Mouse (Mus musculus): Measurements from ENCODE around the gene Arhgap32. TPM values are rescaled to one million over a fixed set of nuclear protein-coding genes. Genes with fewer than 3 reads are reported as not detected.

The Arhgap32 gene
- polyA plus RNA-seq, 1 experiment = 1.5 TPM

DNA sequence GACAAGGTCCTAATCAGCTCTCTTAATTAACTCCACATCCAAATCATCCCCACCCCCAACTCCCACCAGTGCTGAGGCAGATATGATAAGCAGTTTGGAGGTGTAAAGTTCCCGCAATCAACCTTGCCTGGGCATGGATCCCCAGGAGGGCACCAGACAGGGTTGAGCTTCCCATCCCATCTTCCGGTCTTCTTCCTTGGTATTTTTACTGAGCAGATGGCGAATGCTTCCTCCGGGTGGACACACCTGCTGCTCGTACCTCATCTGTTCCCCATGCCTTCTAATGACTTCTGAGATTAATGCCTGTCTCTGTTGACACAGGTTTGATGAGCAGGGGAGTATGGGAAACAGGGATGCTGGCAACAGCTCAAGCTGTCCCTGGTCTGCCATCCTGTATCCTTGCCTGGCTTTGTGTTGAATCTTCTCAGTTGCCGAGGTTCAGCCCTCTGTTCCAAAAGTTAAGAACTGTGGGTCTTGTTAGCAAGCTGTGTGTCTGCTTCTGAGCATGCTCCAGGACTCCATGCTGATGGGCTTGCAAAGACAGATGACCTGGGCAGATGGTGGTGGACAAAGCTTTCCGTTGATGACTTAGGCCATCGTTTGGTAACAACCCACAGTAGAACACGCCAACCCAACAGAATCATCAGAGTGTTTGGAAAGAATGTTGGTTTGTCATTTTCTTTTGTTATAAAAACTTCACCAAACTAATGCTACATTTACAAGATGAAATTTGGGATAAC lies 179.3 kb downstream of the Arhgap32 start:
- DNase-seq (ENCODE audit: low read depth in 1 of 2, low spot score in 2 of 2) = no peak
- TF ChIP-seq POLR2A (IDR thresholded peaks at IDR 0.05; ENCODE audit: low read depth, low read length) (no peak), CTCF (IDR thresholded peaks at IDR 0.05; ENCODE audit: extremely low read depth, insufficient read depth, insufficient read length, insufficient replicate concordance) (no peak)
- H3K36me3 ChIP-seq (ENCODE audit: control insufficient read depth, insufficient read depth, low read length) = no peaks in the 10 kb centered on the region
- H3K4me1 ChIP-seq (ENCODE audit: control insufficient read depth, insufficient read depth, insufficient read length) = no peaks in the 10 kb centered on the region
- WGBS = 91% methylated on average over 9 of the region's 9 CpGs
- no peak overlapping the region for H3K27ac ChIP-seq (ENCODE audit: insufficient read depth, low read length)
- H3K4me3 ChIP-seq (ENCODE audit: extremely low read depth, insufficient read depth, insufficient read length) = no peak overlapping the region
- no peaks in the 10 kb centered on the region; the same call in 1 of the 2 replicates for H3K27me3 ChIP-seq (ENCODE audit: control insufficient read depth, insufficient read depth, low read length)

- no peaks in the 10 kb centered on the region for H3K27me3 ChIP-seq (ENCODE audit: control insufficient read depth, insufficient read depth, low read length)
- 90% methylated on average over 13 of the region's 13 CpGs for WGBS
- no peaks in the 10 kb centered on the region for H3K4me1 ChIP-seq (ENCODE audit: control insufficient read depth, insufficient read depth, insufficient read length)
- TF ChIP-seq CTCF (IDR thresholded peaks at IDR 0.05; ENCODE audit: extremely low read depth, insufficient read depth, insufficient read length, insufficient replicate concordance) (no peak), POLR2A (IDR thresholded peaks at IDR 0.05; ENCODE audit: low read depth, low read length) (no peak)
- no peak overlapping the region for H3K4me3 ChIP-seq (ENCODE audit: extremely low read depth, insufficient read depth, insufficient read length)
- no peaks in the 10 kb centered on the region for H3K36me3 ChIP-seq (ENCODE audit: control insufficient read depth, insufficient read depth, low read length)
- H3K27ac ChIP-seq (ENCODE audit: insufficient read depth, low read length) = no peak overlapping the region
- DNase-seq (ENCODE audit: low read depth in 1 of 2, low spot score in 2 of 2) = no peak
These were observed 186.7 kb downstream of the Arhgap32 start for GRCm38 (mm10) chr9:32302501-32303150.

DNA sequence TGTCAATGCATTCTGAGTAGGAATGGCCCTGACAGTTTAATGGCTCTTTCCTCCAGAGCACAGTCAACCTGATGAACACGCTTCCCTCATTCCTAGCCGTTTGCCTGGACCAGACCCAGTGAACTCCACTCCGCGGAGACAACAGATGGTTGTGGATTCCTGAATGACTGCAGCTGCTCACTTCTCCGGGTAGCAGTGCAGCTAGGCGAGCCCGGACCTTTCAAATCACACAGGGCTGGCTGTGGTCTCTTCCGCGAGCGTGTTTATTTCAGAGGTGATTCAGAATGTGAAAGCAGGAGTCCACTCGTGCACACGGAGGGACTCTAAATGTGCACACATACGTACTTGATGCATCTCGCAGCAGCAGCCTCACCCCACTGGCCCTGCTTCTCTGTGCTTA lies 195.8 kb downstream of the Arhgap32 start:
- WGBS = 80% methylated on average over 14 of the region's 14 CpGs
- H3K4me1 ChIP-seq (ENCODE audit: control insufficient read depth, insufficient read depth, insufficient read length) = no peaks in the 10 kb centered on the region
- DNase-seq (ENCODE audit: low read depth in 1 of 2, low spot score in 2 of 2) = no peak
- H3K4me3 ChIP-seq (ENCODE audit: extremely low read depth, insufficient read depth, insufficient read length) = no peak overlapping the region
- H3K36me3 ChIP-seq (ENCODE audit: control insufficient read depth, insufficient read depth, low read length) = no peaks in the 10 kb centered on the region
- no peak overlapping the region for H3K27ac ChIP-seq (ENCODE audit: insufficient read depth, low read length)
- H3K27me3 ChIP-seq (ENCODE audit: control insufficient read depth, insufficient read depth, low read length) = no peaks in the 10 kb centered on the region
- no peak for TF ChIP-seq POLR2A (IDR thresholded peaks at IDR 0.05; ENCODE audit: low read depth, low read length)
- TF ChIP-seq CTCF (IDR thresholded peaks at IDR 0.05; ENCODE audit: extremely low read depth, insufficient read depth, insufficient read length, insufficient replicate concordance) = no peak

DNA sequence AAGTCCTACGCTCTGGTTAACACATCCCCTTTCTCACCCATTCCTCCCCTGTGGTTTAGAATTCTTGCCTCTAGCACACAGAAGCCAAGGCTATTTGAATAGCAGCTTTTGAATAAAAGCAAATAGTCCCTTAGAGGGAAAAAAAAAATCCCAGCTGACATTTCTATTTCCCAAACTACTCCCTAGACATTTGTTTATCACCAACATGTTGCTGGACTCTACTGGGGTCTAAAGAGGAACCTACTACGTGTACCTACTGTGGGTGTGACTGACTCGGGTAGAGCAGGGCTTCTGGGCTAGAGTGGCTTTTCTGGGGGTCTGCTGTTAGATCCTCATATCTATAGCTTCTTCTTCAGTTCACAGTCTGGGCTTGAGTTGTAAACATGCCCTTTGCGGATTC lies 196.3 kb downstream of the Arhgap32 start:
- DNase-seq (ENCODE audit: low read depth in 1 of 2, low spot score in 2 of 2) = no peak
- Histone ChIP-seq H3K4me3 (ENCODE audit: extremely low read depth, insufficient read depth, insufficient read length) (no peak overlapping the region), H3K36me3 (ENCODE audit: control insufficient read depth, insufficient read depth, low read length) (no peaks in the 10 kb centered on the region), H3K4me1 (ENCODE audit: control insufficient read depth, insufficient read depth, insufficient read length) (no peaks in the 10 kb centered on the region), H3K27ac (ENCODE audit: insufficient read depth, low read length) (no peak overlapping the region), H3K27me3 (ENCODE audit: control insufficient read depth, insufficient read depth, low read length) (no peaks in the 10 kb centered on the region)
- no peak for TF ChIP-seq POLR2A (IDR thresholded peaks at IDR 0.05; ENCODE audit: low read depth, low read length)
- no peak for TF ChIP-seq CTCF (IDR thresholded peaks at IDR 0.05; ENCODE audit: extremely low read depth, insufficient read depth, insufficient read length, insufficient replicate concordance)
- 48% methylated on average over 4 of the region's 4 CpGs for WGBS

- Histone ChIP-seq H3K4me1 (ENCODE audit: control insufficient read depth, insufficient read depth, insufficient read length) (no peaks in the 10 kb centered on the region), H3K27ac (ENCODE audit: insufficient read depth, low read length) (no peak overlapping the region), H3K4me3 (ENCODE audit: extremely low read depth, insufficient read depth, insufficient read length) (no peak overlapping the region), H3K27me3 (ENCODE audit: control insufficient read depth, insufficient read depth, low read length) (no peaks in the 10 kb centered on the region), H3K36me3 (ENCODE audit: control insufficient read depth, insufficient read depth, low read length) (no peaks in the 10 kb centered on the region)
- WGBS = 47% methylated on average over 3 of the region's 3 CpGs
- TF ChIP-seq POLR2A (IDR thresholded peaks at IDR 0.05; ENCODE audit: low read depth, low read length) = no peak
- no peak for TF ChIP-seq CTCF (IDR thresholded peaks at IDR 0.05; ENCODE audit: extremely low read depth, insufficient read depth, insufficient read length, insufficient replicate concordance)
- DNase-seq (ENCODE audit: low read depth in 1 of 2, low spot score in 2 of 2) = no peak
These were observed 198.1 kb downstream of the Arhgap32 start for GRCm38 (mm10) chr9:32314071-32314470.

DNA sequence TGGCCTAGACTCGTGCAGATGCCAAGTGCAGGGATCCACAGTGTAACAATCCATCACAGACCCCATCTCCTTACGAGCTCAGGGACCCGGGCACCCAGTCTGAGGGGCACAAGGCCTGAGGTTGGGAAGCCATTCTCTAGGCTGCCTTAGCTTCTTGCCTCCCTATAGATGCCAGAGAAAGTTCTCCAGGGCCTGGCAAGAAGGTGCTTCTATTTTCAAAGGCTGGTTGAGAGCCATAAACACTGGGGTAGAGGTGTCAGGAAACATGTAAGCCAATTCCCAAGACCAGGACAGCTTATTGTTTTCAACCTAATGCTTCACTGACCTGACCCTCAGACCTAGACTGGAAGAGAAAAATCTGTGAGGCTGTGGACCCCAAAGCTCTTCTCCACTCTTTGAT lies 200.1 kb downstream of the Arhgap32 start:
- Histone ChIP-seq H3K4me1 (ENCODE audit: control insufficient read depth, insufficient read depth, insufficient read length) (no peaks in the 10 kb centered on the region), H3K36me3 (ENCODE audit: control insufficient read depth, insufficient read depth, low read length) (no peaks in the 10 kb centered on the region), H3K4me3 (ENCODE audit: extremely low read depth, insufficient read depth, insufficient read length) (no peak overlapping the region), H3K27me3 (ENCODE audit: control insufficient read depth, insufficient read depth, low read length) (no peaks in the 10 kb centered on the region), H3K27ac (ENCODE audit: insufficient read depth, low read length) (no peak overlapping the region)
- WGBS = 90% methylated on average over 3 of the region's 3 CpGs
- no peak for DNase-seq (ENCODE audit: low read depth in 1 of 2, low spot score in 2 of 2)
- TF ChIP-seq CTCF (IDR thresholded peaks at IDR 0.05; ENCODE audit: extremely low read depth, insufficient read depth, insufficient read length, insufficient replicate concordance) (no peak), POLR2A (IDR thresholded peaks at IDR 0.05; ENCODE audit: low read depth, low read length) (no peak)

Other genes starting within 250 kb of the Arhgap32 start
- gene Barx2, start 202.7 kb upstream of the Arhgap32 start, polyA plus RNA-seq (2012; rRNA removed) = not detected in 2 replicates
- 0.85 and 0.97 TPM in 2 replicates for gene Kcnj5, start 228.2 kb downstream of the Arhgap32 start, polyA plus RNA-seq (2012; rRNA removed)